Mouse (Mus musculus) adrenal gland, adult 8-10 months (tissue): ENCODE results near the gene Phtf2. TPM values are rescaled to one million over a fixed set of nuclear protein-coding genes. Genes with fewer than 3 reads are reported as not detected.

ENCODE experiments used
- DNase-seq: peaks from one replicate; pipeline ENCODE4 v3.0.0; 2022
- total RNA-seq, 4 experiments: library from RNA; stranded (reverse); gene quantifications; 2 replicates each; pipeline ENCODE4 v1.2.4; 2022

The Phtf2 gene
- total RNA-seq: 10 to 100 TPM in 2 of 4 experiments, 1 to 10 TPM in 2; 7.3 to 16.2 (median 11.5) TPM

- DNase-seq: peak; percentile 98
Measured at GRCm38 (mm10) chr5:20881915-20882800, at the start of gene Phtf2, which contains the start of gene Tmem60. Gene Phtf2 (minus strand): TSS chr5:20882124. Gene Tmem60 (plus strand): TSS chr5:20882191.

- DNase-seq: no peak
Measured at GRCm38 (mm10) chr5:20931300-20931699, 49.4 kb upstream of the Phtf2 start.

GRCm38 (mm10) chr5:20930430-20930829 lies 48.5 kb upstream of the Phtf2 start:
- DNase-seq: no peak

- DNase-seq: no peak
Measured at GRCm38 (mm10) chr5:20929669-20930151, 47.8 kb upstream of the Phtf2 start.

- DNase-seq: peak; percentile 41
Measured at GRCm38 (mm10) chr5:20925451-20925850, 43.5 kb upstream of the Phtf2 start.

GRCm38 (mm10) chr5:20924608-20925007 lies 42.7 kb upstream of the Phtf2 start:
- DNase-seq: no peak

GRCm38 (mm10) chr5:20919566-20919965 lies 37.6 kb upstream of the Phtf2 start:
- DNase-seq: no peak

GRCm38 (mm10) chr5:20918967-20919366 lies 37.0 kb upstream of the Phtf2 start:
- no peak for DNase-seq

- DNase-seq: peak; percentile 37
Measured at GRCm38 (mm10) chr5:20913372-20914275, 31.7 kb upstream of the Phtf2 start.

- no peak for DNase-seq
Measured at GRCm38 (mm10) chr5:20911741-20912140, 29.8 kb upstream of the Phtf2 start.

- DNase-seq: no peak
Measured at GRCm38 (mm10) chr5:20906191-20906590, 24.3 kb upstream of the Phtf2 start.

- DNase-seq: no peak
Measured at GRCm38 (mm10) chr5:20905437-20905836, 23.5 kb upstream of the Phtf2 start.

- no peak for DNase-seq
Measured at GRCm38 (mm10) chr5:20904647-20905046, 22.7 kb upstream of the Phtf2 start.

- DNase-seq: no peak
Measured at GRCm38 (mm10) chr5:20897446-20898167, 15.7 kb upstream of the Phtf2 start.

- DNase-seq: no peak
Measured at GRCm38 (mm10) chr5:20884036-20884620, 2.2 kb upstream of the Phtf2 start.

- peak; percentile 28 for DNase-seq
Measured at GRCm38 (mm10) chr5:20880797-20881775, 838 bp downstream of the Phtf2 start.

- DNase-seq: no peak
Measured at GRCm38 (mm10) chr5:20880386-20880785, 1.5 kb downstream of the Phtf2 start.

- DNase-seq: no peak
Measured at GRCm38 (mm10) chr5:20876934-20877426, 4.9 kb downstream of the Phtf2 start.

GRCm38 (mm10) chr5:20873146-20873545 lies 8.8 kb downstream of the Phtf2 start:
- DNase-seq: no peak

- DNase-seq: no peak
Measured at GRCm38 (mm10) chr5:20865193-20865755, 16.6 kb downstream of the Phtf2 start.
